Mouse (Mus musculus) erythroblast, embryonic 14.5 days (primary cell): ENCODE data around the gene Cds2. TPM values are rescaled to one million over a fixed set of nuclear protein-coding genes. Genes with fewer than 3 reads are reported as not detected.
"Not testable (repeated sequence)": the region's sequence is repeated elsewhere in the genome, so short reads cannot be mapped to it uniquely, and the experiment has no call there.

Experiments used
- H3K27me3 ChIP-seq: 2 replicates; pipeline ENCODE4 v1.6.1; 2012; ENCODE audit warnings: inconsistent platforms; ENCODE audit not compliant: control insufficient read depth
- H3K36me3 ChIP-seq: 2 replicates; pipeline ENCODE4 v1.6.1; 2012; ENCODE audit warnings: mild to moderate bottlenecking, inconsistent platforms; ENCODE audit not compliant: control insufficient read depth
- H3K4me1 ChIP-seq: 2 replicates; pipeline ENCODE4 v1.6.1; 2012; ENCODE audit warnings: inconsistent platforms; ENCODE audit not compliant: control insufficient read depth
- H3K4me3 ChIP-seq: replicated peaks from 2 replicates; pipeline ENCODE3; 2012; ENCODE audit warnings: moderate library complexity, mild to moderate bottlenecking, inconsistent platforms
- H3K9me3 ChIP-seq: 2 replicates; pipeline ENCODE4 v1.6.1; 2012; ENCODE audit warnings: low read length, inconsistent platforms, mixed read lengths; ENCODE audit not compliant: control insufficient read depth
- GATA1 ChIP-seq: IDR thresholded peaks from 2 replicates; pipeline ENCODE4 v1.6.1; 2012; ENCODE audit warnings: low read length, inconsistent platforms, mixed read lengths
- TAL1 ChIP-seq: IDR thresholded peaks from 3 replicates; pipeline ENCODE4 v1.6.1; 2012; ENCODE audit warnings: low read length, inconsistent platforms, mixed read lengths
- polyA plus RNA-seq: library from polyadenylated mRNA; stranded (reverse); fragments of >175 nt; gene quantifications from 2 replicates; pipeline ENCODE4 v1.2.3, GENCODE M21; 2012

The Cds2 gene
- polyA plus RNA-seq, 1 experiment = 0.64 TPM

DNA sequence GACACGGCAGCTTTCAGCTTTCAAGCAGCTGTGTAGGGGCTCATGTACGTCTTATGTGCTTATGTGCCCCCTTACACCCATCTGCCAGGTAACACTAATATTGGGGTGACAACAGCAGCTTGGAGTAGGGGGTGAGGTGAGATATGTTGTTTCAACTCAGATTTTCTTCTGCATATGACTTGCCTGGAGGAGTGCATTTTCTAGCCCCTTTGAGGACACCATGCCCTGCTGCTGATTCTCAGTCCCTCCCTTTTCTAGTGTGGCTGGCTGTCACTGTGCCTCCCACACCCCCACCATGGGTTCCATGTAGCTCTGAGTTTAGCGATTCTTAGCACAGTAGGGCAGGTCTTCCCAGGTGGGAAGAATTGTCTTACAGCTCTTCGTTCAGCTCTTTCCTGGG, 38.5 kb downstream of the Cds2 start:
- no peaks in the 10 kb centered on the region for H3K27me3 ChIP-seq
- no peak overlapping the region for H3K4me3 ChIP-seq
- H3K9me3 ChIP-seq = no peaks in the 10 kb centered on the region
- no peak for TF ChIP-seq TAL1
- no peak for TF ChIP-seq GATA1
- H3K4me1 ChIP-seq = peaks cover 12% of the 10 kb centered on the region
- H3K36me3 ChIP-seq = peaks cover 94% of the 10 kb centered on the region

DNA sequence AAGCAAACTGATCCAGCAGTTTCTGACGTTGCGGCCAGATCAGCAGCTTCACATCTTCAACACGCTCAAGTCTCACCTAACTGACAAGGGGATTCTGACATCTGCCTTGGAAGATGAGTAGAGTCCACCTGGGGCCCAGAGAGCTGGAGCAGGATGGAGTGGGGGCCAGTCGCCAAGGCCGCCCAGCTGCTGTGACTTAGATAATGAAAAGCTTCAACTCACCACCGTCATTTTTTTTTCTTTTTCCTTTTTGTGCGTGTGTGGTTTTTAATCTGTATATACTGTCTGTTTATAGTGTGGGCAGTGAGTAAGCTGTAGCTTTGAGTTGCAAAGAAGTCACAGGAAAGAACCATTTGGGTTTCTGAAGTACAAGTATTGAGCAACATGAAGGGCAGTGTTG, 42.2 kb downstream of the Cds2 start:
- H3K4me3 ChIP-seq = no peak overlapping the region
- peaks cover 12% of the 10 kb centered on the region for H3K4me1 ChIP-seq
- no peaks in the 10 kb centered on the region for H3K27me3 ChIP-seq
- TF ChIP-seq TAL1 = no peak
- TF ChIP-seq GATA1 = no peak
- H3K9me3 ChIP-seq = no peaks in the 10 kb centered on the region
- peaks cover 85% of the 10 kb centered on the region for H3K36me3 ChIP-seq

DNA sequence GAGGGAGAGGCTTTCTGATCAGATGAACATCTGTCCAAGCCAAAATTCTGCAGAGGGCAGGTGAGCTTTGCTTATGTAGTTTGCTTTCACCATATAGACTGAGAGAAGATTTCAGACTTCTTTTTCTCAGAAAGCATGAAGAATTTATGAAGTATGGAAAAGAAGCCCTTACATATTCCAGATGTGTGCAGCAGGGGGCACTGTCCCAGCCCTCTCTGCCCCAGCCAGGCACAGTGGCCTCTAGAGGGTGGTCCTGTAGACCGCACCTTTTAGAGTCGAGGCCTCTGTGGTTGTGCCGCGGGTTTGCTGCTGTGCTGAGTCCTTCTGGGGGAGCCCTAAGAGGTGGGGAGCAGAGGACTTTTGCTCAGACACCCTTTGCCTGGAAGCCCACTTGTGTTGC, 43.0 kb downstream of the Cds2 start:
- TF ChIP-seq TAL1 = no peak
- TF ChIP-seq GATA1 = no peak
- H3K27me3 ChIP-seq = no peaks in the 10 kb centered on the region
- peaks cover 12% of the 10 kb centered on the region for H3K4me1 ChIP-seq
- no peak overlapping the region for H3K4me3 ChIP-seq
- H3K9me3 ChIP-seq = no peaks in the 10 kb centered on the region
- peaks cover 83% of the 10 kb centered on the region for H3K36me3 ChIP-seq

DNA sequence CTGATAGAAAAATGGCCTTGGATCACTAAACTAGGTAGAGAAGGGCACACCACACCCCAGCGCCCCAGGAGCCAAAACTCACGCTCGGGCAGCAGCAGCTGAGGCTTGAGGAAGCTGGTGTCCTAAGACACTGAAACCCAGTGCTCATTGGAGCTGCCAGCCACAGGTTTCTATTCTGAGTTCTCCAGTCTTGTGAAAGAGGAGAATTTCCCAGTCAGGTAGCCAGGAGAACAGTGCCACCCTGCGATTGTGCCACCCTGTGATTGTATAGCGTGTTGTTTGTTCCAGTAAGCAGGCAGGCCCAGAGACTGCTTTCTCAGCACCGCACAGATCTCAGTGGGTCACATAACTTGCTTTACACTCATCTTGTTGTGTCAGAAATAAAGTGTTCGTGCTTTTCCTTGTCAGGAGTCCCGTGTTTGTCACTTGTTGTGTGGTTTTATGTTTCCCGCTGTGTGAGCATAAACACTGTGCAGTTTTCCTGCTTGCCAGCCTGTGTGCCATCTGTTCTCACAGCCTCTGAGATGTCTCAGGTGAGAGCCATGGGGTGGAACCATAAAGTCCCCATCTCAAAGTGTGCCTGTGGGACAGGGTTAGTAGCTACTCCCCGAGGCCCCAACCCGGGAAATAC, 44.4 kb downstream of the Cds2 start:
- no peaks in the 10 kb centered on the region for H3K9me3 ChIP-seq
- H3K36me3 ChIP-seq = peaks cover 73% of the 10 kb centered on the region
- no peak for TF ChIP-seq TAL1
- no peak for TF ChIP-seq GATA1
- no peak overlapping the region for H3K4me3 ChIP-seq
- H3K4me1 ChIP-seq = peaks cover 12% of the 10 kb centered on the region
- no peaks in the 10 kb centered on the region for H3K27me3 ChIP-seq

DNA sequence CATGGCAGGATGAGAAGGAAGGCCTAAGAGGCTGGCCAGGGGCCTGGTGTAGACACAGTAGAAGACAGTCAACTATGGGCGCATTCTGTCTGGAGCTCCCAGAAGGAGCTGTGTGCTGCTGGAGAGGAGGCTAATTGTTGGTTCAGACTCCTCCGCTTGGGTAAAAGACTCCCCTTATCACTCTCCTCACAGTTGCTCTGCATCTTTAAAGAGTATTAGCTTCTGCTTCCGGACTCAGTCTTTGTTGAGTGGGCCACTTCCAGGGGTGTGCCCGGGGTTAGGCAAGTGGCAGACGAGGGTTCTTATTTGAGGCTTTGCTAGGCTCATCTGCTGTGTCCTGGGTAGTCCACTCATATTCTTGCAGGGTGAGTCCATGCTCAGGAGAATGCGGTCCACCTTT, 45.9 kb downstream of the Cds2 start:
- H3K36me3 ChIP-seq = peaks cover 59% of the 10 kb centered on the region

DNA sequence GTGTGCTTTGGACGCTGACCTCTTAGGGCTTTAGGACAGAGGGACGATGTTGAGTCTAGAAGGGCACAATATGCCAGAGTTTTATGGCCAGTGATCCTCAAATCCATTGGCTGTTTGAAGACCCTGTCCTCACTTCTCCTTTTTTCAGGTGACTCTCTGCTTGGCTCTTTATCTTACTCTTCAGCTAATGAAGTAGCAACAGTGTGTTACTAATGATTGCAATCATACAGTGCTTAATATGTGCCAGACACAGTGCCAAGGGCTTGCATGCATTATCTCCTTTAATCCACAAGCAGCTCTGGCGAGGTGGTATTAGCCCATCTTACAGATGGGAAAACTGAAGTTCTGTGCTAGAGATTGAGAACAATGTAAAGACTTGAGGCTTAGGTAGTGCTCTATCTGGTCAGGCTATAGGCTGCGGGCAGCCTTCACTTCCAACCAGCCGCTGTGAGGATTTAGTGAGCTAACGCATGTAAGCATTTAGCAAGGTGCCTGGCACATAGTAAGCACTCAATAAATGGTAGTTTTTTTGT, 46.5 kb downstream of the Cds2 start:
- Histone ChIP-seq H3K4me1 (peaks cover 9% of the 10 kb centered on the region), H3K9me3 (peaks cover 3% of the 10 kb centered on the region; the same call in 1 of the 2 replicates), H3K4me3 (no peak overlapping the region), H3K36me3 (peaks cover 53% of the 10 kb centered on the region), H3K27me3 (no peaks in the 10 kb centered on the region)
- TF ChIP-seq TAL1 = no peak
- TF ChIP-seq GATA1 = no peak

More for the DNA sequence above, 45.9 kb downstream of the Cds2 start:
- TF ChIP-seq GATA1 (no peak), TAL1 (no peak)
- Histone ChIP-seq H3K4me3 (no peak overlapping the region), H3K9me3 (peaks cover 3% of the 10 kb centered on the region; the same call in 1 of the 2 replicates), H3K4me1 (peaks cover 12% of the 10 kb centered on the region), H3K27me3 (no peaks in the 10 kb centered on the region)

DNA sequence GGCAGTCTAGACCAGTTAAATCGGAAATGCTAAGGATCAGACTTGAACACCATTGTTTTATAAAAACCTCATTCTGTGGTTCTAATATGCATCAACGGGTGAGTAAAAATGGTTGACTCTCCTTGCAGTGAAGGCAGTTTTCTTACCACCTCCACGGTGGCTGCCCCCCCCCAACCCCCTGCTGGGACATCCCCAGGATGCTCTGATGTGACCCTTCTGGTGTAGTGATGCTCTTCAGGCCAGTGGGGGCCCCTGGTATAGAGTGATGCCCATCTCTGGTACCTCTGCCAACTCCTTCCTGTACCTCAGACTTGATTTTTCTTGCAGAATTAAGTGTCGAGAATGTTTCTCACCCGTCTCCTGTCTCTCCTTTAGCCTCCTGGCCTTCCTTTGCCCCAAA, 49.7 kb downstream of the Cds2 start:
- H3K36me3 ChIP-seq = peaks cover 24% of the 10 kb centered on the region

DNA sequence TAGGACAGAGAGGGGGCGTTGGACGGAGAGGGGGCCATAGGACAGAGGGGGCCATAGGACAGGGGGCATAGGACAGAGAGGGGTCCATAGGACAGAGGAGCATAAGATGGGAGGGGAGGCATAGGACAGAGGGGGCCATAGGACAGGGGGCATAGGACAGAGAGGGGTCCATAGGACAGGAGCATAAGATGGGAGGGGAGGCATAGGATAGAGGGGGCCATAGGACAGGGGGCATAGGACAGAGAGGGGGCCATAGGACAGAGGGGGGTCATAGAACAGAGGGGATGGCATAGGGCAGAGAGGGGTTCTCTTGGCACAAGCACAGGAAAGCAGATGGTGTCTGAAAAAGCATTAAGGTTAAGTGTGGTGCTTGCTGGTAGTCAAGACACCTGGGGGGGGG, 50.6 kb downstream of the Cds2 start:
- peaks cover 3% of the 10 kb centered on the region; the same call in 1 of the 2 replicates for H3K9me3 ChIP-seq
- no peaks in the 10 kb centered on the region for H3K27me3 ChIP-seq
- H3K4me1 ChIP-seq = no peaks in the 10 kb centered on the region; the same call in 1 of the 2 replicates
- no peak overlapping the region for H3K4me3 ChIP-seq
- peaks cover 16% of the 10 kb centered on the region for H3K36me3 ChIP-seq
- TF ChIP-seq TAL1 = no peak
- TF ChIP-seq GATA1 = no peak

More for the DNA sequence above, 49.7 kb downstream of the Cds2 start:
- peaks cover 3% of the 10 kb centered on the region; the same call in 1 of the 2 replicates for H3K9me3 ChIP-seq
- no peaks in the 10 kb centered on the region for H3K27me3 ChIP-seq
- no peaks in the 10 kb centered on the region; the same call in 1 of the 2 replicates for H3K4me1 ChIP-seq
- TF ChIP-seq GATA1 (no peak), TAL1 (no peak)
- H3K4me3 ChIP-seq = no peak overlapping the region

DNA sequence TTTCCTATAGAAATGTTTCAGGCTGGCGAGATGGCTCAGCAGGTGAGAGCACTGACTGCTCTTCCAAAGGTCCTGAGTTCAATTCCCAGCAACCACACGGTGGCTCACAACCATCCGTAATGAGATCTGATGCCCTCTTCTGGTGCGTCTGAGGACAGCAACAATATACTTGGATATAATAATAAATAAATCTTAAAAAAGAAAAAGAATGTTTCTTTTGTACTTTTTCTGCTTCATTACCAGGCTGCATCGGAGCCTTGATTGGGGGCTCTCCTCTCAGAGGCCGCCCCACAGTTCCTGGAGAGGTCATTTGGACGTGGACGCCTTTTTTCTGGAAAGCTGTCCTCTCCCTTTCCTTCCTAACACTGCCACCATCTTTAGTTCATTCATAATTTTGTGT, 51.1 kb downstream of the Cds2 start:
- H3K4me1 ChIP-seq, H3K4me3 ChIP-seq, H3K27me3 ChIP-seq, H3K9me3 ChIP-seq: not testable (repeated sequence)
- H3K36me3 ChIP-seq = peaks cover 12% of the 10 kb centered on the region
